ENCODE assay signal across 23 mouse cellular contexts in the genomic region with DNA sequence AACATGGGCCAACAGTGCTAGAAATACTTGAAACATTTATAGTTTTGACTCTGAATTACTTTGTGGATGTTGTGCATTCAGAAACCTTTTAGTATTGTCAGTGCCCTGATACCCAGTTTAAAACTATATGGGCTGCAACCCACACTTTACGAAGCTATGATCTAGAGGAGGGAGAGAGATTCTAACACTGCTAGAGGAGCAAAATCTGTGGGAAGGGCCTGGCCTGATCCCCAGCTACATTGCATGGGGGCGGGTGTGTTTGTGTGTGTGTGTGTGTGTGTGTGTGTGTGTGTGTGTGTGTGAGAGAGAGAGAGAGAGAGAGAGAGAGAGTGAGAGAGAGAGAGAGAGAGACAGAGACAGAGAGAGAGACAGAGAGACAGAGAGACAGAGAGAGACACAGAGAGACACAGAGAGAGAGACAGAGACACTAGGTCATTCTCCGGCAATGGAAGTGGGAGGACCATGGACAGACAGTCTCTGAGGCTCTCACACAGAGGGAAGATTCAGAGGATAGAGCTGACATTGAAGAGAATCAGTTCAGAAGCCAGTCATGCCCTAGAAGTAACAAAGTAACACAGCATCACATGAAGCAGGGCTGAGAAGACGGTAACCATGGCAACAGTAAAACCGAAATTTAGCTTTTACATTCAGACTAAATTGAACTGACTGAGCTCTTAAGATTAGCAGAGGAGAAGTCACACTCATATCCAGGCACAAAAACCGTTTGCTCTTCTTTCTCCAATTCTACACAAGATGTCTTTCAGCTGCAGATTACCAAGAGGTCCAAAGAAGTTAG.
A peak's percentile ranks its signal among the peaks of the same experiment; 100 is the strongest.
DNase-seq lines count a peak whose midpoint lies in the region; ATAC-seq and TF ChIP-seq lines count a peak whose summit lies in the region.
"Had no signal": no experiment of that assay in that cellular context is flagged by ENCODE, and none has a peak within 500 bp of the region (broad histone marks: within the 10 kb centered on the region; RNA-seq: fewer than 3 reads in every experiment).

No protein-coding gene starts in this region.

- H3K4me3 ChIP-seq in forebrain, embryonic 14.5 days (ENCODE audit: low read depth, low read length), result no peak overlapping the region
- H3K4me3 ChIP-seq in forebrain, embryonic 12.5 days (replicated peaks), result no peak overlapping the region
- no peak overlapping the region for H3K4me3 ChIP-seq in olfactory bulb, adult 2 months (ENCODE audit: insufficient read depth, low read depth, low read length)
- no peak overlapping the region for H3K4me3 ChIP-seq in kidney, embryonic 14.5 days (ENCODE audit: low read length)
- H3K4me3 ChIP-seq: embryonic facial prominence, embryonic 15.5 days; heart, adult 2 months; limb, embryonic 12.5 days; liver, embryonic 13.5 days; lung, embryonic 15.5 days; neural tube, embryonic 12.5 days had no signal

- no peak overlapping the region for H3K27ac ChIP-seq in forebrain, embryonic 14.5 days (ENCODE audit: low read depth, low read length)
- H3K27ac ChIP-seq in forebrain, embryonic 12.5 days, result no peak overlapping the region
- H3K27ac ChIP-seq in olfactory bulb, adult 2 months (ENCODE audit: insufficient read depth, low read depth, low read length), result peak overlapping the region; percentile 19; the same call in 1 of the 2 replicates
- H3K27ac ChIP-seq in kidney, embryonic 14.5 days (ENCODE audit: low read depth, low read length), result no peak overlapping the region
- H3K27ac ChIP-seq: embryonic facial prominence, embryonic 15.5 days; heart, adult 2 months; limb, embryonic 12.5 days; liver, embryonic 13.5 days; lung, embryonic 15.5 days; macrophage; neural tube, embryonic 12.5 days had no signal

- no peak overlapping the region for H3K4me2 ChIP-seq in forebrain, embryonic 14.5 days (ENCODE audit: low read length)
- no peak overlapping the region for H3K4me2 ChIP-seq in forebrain, embryonic 12.5 days
- no peak overlapping the region for H3K4me2 ChIP-seq in kidney, embryonic 14.5 days (replicated peaks; ENCODE audit: low read depth, low read length)
- H3K4me2 ChIP-seq: embryonic facial prominence, embryonic 15.5 days; limb, embryonic 12.5 days; liver, embryonic 13.5 days; lung, embryonic 15.5 days; neural tube, embryonic 12.5 days had no signal

- no peaks in the 10 kb centered on the region for H3K27me3 ChIP-seq in forebrain, embryonic 14.5 days (replicated peaks; ENCODE audit: control insufficient read depth, insufficient read depth, low read length)
- no peaks in the 10 kb centered on the region for H3K27me3 ChIP-seq in forebrain, embryonic 12.5 days
- no peaks in the 10 kb centered on the region for H3K27me3 ChIP-seq in kidney, embryonic 14.5 days (ENCODE audit: control insufficient read depth, insufficient read depth, low read length)
- H3K27me3 ChIP-seq: CH12.LX; embryonic facial prominence, embryonic 15.5 days; limb, embryonic 12.5 days; liver, embryonic 13.5 days; lung, embryonic 15.5 days; neural tube, embryonic 12.5 days had no signal

- no peaks in the 10 kb centered on the region for H3K9me3 ChIP-seq in forebrain, embryonic 14.5 days (replicated peaks; ENCODE audit: control insufficient read depth, low read length)
- H3K9me3 ChIP-seq in forebrain, embryonic 12.5 days, result no peaks in the 10 kb centered on the region
- no peaks in the 10 kb centered on the region for H3K9me3 ChIP-seq in kidney, embryonic 14.5 days (ENCODE audit: control insufficient read depth, low read length)
- H3K9me3 ChIP-seq: embryonic facial prominence, embryonic 15.5 days; limb, embryonic 12.5 days; liver, embryonic 13.5 days; lung, embryonic 15.5 days; neural tube, embryonic 12.5 days had no signal

- no peak overlapping the region for H3K9ac ChIP-seq in forebrain, embryonic 14.5 days (ENCODE audit: low read length)
- no peak overlapping the region for H3K9ac ChIP-seq in forebrain, embryonic 12.5 days
- no peak overlapping the region for H3K9ac ChIP-seq in kidney, embryonic 14.5 days (ENCODE audit: low read depth, low read length)
- H3K9ac ChIP-seq: embryonic facial prominence, embryonic 15.5 days; limb, embryonic 12.5 days; liver, embryonic 13.5 days; lung, embryonic 15.5 days; neural tube, embryonic 12.5 days had no signal

- no peak for TF ChIP-seq CTCF in olfactory bulb, adult 2 months (IDR thresholded peaks at IDR 0.05; ENCODE audit: insufficient read depth, low read depth, low read length)

- no peak for TF ChIP-seq POLR2A in olfactory bulb, adult 2 months (IDR thresholded peaks at IDR 0.05; ENCODE audit: insufficient read depth, low read depth, low read length)

- ATAC-seq in forebrain, embryonic 14.5 days, result peak; percentile 20; the same call in 1 of the 2 replicates
- no peak for ATAC-seq in forebrain, embryonic 12.5 days (ENCODE audit: low FRiP score)
- ATAC-seq in kidney, embryonic 14.5 days (ENCODE audit: low FRiP score, low TSS enrichment), result no peak

- 84% methylated on average over 6 of the region's 6 CpGs for WGBS in forebrain, embryonic 14.5 days
- 81% methylated on average over 6 of the region's 6 CpGs for WGBS in forebrain, embryonic 12.5 days
- WGBS in olfactory bulb, adult 2 months, result 41% methylated on average over 6 of the region's 6 CpGs
- WGBS in kidney, embryonic 14.5 days, result 86% methylated on average over 6 of the region's 6 CpGs

- no peaks in the 10 kb centered on the region for H3K36me3 ChIP-seq in forebrain, embryonic 14.5 days (ENCODE audit: control insufficient read depth, insufficient read depth, low read length)
- no peaks in the 10 kb centered on the region for H3K36me3 ChIP-seq in forebrain, embryonic 12.5 days (replicated peaks)
- H3K36me3 ChIP-seq in kidney, embryonic 14.5 days (ENCODE audit: control insufficient read depth, insufficient read depth, low read length), result no peaks in the 10 kb centered on the region
- H3K36me3 ChIP-seq: embryonic facial prominence, embryonic 15.5 days; limb, embryonic 12.5 days; liver, embryonic 13.5 days; lung, embryonic 15.5 days; neural tube, embryonic 12.5 days had no signal

- no peaks in the 10 kb centered on the region for H3K4me1 ChIP-seq in forebrain, embryonic 14.5 days (ENCODE audit: control insufficient read depth, insufficient read depth, low read length)
- H3K4me1 ChIP-seq in forebrain, embryonic 12.5 days, result no peaks in the 10 kb centered on the region
- peaks cover 6% of the 10 kb centered on the region; the same call in 1 of the 2 replicates for H3K4me1 ChIP-seq in olfactory bulb, adult 2 months (ENCODE audit: control insufficient read depth, insufficient read depth, low read length)
- no peaks in the 10 kb centered on the region for H3K4me1 ChIP-seq in kidney, embryonic 14.5 days (ENCODE audit: control insufficient read depth, insufficient read depth, low read length)
- H3K4me1 ChIP-seq: embryonic facial prominence, embryonic 15.5 days; limb, embryonic 12.5 days; liver, embryonic 13.5 days; lung, embryonic 15.5 days; neural tube, embryonic 12.5 days had no signal

- peak; percentile 60 for DNase-seq in forebrain, embryonic 14.5 days (ENCODE audit: low spot score)
- DNase-seq in layer of hippocampus, adult 9-11 months, result peak; percentile 21
- no peak for DNase-seq in layer of hippocampus, adult 8-10 months (ENCODE audit: low spot score in 2 of 2)
- DNase-seq in right cerebral cortex, postnatal 25 days, result peak; percentile 24
- DNase-seq in right cerebral cortex, adult 2 months (ENCODE audit: low spot score in 2 of 2), result no peak
- DNase-seq: adrenal gland, adult 8-10 months; cerebellum, adult 8-10 months; embryo, embryonic 11 days; gastrocnemius, postnatal 10 days; heart, adult 2 months; kidney, adult 18-20 months; kidney, postnatal 14 days; layer of hippocampus, postnatal 36 days; liver, embryonic 13.5 days had no signal

Comparison
In these comparisons a context has a peak if more than half of its experiments do, and no peak if none do; other contexts are left out.
1. DNase-seq: peak in forebrain, embryonic 14.5 days (single experiment), layer of hippocampus, adult 9-11 months (single experiment) and right cerebral cortex, postnatal 25 days (single experiment); none in layer of hippocampus, adult 8-10 months (0 of 2) and right cerebral cortex, adult 2 months (0 of 2).